Mouse (Mus musculus): ENCODE results near the gene Gm14403.
"Not testable (repeated sequence)": the region's sequence is repeated elsewhere in the genome, so short reads cannot be mapped to it uniquely, and the experiment has no call there.

The Gm14403 gene

DNA sequence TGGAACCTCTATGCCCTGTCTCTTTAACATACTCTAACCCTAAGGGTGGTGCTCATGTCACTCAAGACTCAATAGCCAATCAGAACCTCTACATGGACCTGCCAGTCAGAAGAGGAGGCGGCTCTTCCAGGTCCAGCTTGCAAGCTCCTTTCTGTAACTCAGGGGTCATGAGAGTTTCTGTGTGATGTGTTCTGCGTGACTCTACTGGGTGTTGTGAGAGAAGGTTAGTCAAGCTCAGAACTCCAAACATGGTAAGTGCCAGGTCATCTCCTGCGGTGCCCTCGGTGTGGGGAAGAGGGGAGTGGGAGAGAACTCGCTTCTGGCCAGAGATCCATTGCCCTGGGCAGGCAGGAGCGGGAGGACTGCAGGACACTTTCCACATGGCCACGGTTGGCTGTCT, at the start of gene Gm14403:
TSS of gene Gm14403 (plus strand) at position 149 of the 400 bp plus-strand sequence.
- peak; percentile 36 for DNase-seq

DNA sequence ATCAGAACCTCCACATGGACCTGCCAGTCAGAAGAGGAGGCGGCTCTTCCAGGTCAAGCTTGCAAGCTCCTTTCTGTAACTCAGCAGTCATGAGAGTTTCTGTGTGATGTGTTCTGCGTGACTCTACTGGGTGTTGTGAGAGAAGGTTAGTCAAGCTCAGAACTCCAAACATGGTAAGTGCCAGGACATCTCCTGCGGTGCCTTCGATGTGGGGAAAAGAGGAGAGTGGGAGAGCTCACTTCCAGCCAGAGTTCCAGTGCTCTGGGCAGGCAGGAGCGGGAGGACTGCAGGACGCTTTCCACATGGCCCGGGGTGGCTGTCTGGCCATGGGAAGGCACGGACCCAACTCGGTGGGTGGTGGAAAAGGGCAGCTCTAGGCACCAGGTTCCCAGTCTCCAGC, 33.3 kb upstream of the Gm14403 start, which contains the start of gene Zfp970:
TSS of gene Zfp970 (plus strand) at position 58 of the 400 bp plus-strand sequence.
- DNase-seq = peak; percentile 20

DNA sequence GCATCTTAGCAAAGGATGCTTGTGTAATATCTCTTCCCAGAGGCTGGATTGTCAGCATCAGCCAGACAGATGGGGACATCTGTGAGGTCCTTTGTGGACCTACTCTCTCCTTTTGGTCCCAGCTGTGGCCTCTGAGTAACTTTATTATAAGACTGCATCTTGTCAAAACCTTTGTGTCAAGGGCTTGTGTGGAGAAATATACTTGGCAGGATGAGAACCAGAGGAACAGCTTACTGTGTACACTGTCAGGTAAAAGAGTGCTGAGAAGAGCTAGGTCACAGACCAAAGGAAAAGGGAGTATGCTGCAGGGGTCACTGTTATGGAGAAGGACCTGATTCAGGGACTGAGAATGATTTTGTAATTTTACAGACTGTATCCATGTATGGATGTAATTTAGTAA, 29.8 kb upstream of the Gm14403 start:
- not testable (repeated sequence) for DNase-seq

DNA sequence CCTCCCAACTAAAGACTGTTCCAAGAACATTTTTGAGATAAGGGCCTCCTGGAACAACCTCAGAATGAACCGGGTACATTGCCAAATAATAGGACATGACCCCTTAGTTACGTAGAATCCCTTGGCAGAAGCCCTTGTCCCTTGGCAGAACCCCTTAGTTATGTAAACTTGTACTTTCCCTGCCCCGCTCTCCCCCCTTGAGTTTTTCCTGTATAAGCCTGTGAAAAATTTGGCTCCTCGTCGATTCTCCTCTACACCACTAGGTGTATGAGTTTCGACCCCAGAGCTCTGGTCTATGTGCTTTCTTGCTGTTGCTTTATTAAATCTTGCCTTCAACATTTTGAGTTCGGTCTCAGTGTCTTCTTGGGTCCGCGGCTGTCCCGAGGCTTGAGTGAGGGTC, 25.8 kb upstream of the Gm14403 start:
- not testable (repeated sequence) for DNase-seq

DNA sequence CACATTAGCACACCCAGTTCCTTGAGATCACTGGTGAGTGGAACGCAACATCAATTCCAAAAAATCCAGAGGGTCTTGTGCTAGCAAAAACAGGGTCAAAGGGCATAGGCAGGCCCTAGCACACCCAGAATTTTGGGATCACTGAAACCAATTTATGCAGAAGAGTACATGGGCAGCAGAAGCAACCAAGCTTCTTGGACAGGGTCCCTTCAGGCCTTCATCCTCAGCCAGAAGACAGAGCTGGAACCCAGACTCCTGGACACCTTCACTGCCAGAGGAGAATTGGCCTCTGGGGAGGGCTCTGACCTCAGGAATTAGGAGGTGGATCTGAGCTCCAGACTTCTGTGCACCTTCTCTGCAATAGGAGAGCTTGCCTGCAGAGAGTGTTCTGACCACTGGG, 16.0 kb upstream of the Gm14403 start:
- DNase-seq = not testable (repeated sequence)

DNA sequence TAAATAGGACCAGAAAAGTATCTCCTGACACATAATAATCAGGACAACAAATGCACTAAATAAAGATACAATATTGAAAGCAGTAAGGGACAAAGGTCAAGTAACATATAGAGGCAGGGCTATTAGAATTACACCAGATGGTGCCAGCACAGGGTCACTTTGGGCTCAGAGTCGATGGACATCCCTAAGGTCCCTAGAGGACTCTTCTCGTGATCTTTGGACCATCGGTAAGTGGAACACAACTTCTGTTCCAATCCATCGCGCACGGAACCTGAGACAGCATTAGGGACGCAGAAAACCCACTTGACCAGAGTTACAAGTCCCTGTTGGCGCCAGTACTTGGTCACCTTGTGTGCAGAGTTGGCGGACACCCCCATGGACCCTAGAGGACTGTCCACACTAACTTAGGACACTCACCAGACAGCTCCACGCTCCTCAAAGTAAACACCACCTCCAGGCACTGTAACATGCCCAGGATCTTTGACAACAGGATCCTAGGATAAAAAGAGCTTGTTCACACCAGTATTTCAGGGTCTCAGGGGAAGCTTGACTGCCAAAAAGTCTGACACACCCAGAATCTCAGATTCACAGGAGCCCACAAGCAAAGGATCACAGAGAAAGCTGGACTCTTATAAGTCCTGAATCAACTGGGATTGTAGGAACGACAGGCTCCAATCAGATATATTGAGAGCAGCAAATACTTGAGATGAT, 14.6 kb upstream of the Gm14403 start:
- not testable (repeated sequence) for DNase-seq

DNA sequence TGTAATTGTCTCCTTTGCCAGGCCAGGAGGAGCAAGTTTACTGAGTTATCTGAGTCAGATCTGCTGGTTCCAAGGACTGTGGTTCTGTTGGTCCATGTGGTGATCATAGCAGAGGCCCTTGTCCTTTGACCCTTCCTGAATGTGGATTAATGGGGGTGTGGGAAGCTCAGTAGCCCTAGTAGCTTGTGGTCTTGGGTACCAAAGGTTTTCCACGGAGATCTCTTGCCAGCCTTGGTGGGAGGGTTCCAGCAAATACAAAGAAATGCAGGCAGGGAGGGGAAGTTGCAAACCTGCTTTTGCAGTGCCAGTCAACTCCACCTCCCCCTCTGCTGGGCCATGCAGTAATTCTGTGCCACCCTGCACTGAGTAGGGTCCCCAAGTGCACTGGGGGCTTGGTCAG, 1.2 kb downstream of the Gm14403 start:
- DNase-seq = not testable (repeated sequence)

DNA sequence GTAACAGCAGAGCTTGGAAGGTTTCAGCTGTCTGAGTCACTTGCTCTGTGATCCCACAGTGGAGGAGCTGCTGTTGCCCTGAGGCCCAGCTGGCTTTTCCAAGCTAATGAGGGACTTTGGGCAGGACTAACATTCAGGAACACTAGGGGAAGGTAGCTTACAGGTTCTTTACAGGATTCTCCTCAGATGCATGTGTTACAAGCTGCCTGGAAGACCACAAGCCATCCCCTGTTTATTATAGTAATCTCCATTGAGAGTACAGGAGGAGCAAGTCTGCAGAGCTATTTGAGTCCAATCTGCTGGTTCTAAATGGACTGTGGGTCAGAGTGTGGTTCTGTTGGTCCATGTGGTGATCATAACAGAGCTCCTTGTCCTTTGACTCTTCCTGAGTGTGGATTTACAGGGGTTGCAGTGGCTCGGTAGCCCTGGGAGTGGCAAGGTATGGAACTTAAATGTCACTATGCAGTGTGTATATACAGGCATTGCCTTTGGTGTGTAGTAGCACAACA, 7.2 kb downstream of the Gm14403 start:
- not testable (repeated sequence) for DNase-seq

DNA sequence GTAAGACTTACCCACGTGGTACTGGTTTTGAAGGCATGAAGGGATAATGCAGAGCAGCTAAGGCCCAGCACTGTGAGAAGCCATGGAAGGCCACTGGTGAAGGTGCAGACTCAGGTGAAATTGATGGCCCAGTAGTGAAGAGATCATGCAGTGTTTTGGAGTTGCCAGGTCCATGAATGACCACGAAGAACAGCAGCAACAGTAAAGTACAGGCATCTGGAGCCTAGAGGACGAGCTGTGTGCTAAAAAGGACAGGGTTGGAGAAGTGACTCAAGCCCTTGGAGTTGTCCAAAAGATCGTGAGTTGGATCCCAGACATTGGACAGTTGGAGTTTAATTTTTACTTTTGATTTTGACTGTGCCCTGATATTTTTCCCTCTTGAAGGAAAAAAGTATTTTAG, 13.4 kb downstream of the Gm14403 start:
- DNase-seq = not testable (repeated sequence)

DNA sequence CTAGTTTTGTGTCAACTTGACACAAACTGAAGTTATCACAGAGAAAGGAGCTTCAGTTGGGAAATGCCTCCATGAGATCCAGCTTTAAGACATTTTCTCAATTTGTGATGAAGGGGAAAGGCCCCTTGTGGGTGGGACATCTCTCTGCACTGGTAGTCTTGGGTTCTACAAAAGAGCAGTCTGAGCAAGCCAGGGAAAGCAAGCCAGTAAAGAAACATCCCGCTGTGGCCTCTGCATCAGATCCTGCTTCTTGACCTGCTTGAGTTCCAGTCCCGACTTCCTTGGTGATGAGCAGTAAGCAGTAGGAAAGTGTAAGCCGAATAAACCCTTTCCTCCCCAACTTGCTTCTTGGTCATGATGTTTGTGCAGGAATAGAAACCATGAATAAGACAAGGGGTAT, 14.0 kb downstream of the Gm14403 start:
- not testable (repeated sequence) for DNase-seq

DNA sequence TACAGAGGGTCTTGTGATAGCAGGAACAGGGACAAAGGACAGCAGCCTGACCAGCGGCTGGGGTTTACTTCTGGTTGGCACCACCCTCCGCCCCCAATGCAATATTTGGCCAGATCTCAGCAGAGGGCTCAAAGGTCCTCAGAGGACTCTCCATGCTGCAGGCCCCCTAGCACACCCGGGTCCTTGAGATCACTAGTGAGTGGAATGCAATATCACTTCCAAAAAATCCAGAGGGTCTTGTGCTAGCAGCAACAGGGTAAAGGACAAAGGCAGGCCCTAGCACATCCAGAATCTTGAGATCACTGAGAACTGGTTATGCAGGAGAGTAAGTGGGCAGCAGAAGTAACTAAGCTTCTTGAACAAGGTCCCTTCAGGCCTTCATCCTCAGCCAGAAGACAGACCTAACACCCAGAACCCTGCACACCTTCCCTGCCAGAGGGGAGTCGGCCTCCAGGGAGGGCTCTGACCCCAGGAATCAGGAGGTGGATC, 16.0 kb downstream of the Gm14403 start:
- DNase-seq = not testable (repeated sequence)

DNA sequence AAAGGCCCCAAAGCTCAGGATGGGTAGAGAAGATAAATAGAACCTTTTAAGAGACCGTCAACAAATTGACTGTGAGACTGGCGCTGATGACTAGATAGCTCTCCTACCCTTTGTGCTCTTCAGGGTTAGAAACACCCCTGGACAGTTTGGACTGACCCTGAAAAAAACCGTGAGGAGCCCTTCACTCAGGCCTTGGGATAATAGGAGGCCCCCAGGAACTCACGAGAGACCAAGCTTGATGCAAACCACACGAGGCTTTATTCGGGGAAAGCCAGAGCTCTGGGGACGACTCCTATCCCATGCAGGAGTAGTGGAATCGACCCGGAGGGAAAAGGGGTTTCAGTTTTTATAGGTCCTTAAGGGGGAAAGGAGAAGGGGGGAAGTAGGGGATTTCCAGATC, 19.7 kb downstream of the Gm14403 start:
- not testable (repeated sequence) for DNase-seq

DNA sequence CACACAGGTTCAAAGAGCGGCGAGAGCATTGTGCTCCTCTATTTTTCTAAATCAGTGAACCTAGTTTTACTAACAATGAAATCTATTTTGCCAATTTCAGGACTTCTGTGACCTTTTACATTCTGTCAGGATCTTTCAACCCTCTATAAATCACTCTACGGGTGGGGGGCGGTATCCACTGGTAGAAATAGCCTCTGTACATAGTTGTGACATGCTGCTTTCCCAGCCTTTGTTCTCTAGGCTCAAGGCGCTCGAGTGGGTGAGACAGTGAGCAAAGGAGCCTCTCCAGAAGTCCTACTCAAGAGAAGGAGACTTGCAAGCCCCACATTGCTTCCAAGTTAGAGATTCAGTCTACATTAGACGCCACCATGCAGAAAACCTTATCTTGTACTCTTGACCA, 20.3 kb downstream of the Gm14403 start:
- not testable (repeated sequence) for DNase-seq

DNA sequence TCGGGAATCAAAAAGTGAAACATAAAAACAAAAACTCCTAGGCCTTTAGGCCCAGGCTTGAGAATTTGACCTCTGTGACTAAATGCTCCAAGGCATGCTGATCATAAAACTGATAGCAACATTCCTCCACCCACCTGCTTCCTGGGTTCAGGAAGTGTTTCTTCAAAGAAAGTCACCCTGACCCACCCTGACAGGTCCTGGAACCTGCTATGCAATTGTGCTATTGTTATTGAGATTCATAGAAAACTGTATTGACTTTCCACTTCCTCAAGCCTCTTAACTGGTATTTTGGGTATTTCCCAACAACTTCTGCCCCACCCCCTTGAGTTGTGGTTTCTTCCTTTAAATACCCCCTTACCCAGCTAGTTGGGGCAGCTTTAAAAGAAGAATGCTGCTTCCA, 20.9 kb downstream of the Gm14403 start:
- not testable (repeated sequence) for DNase-seq

DNA sequence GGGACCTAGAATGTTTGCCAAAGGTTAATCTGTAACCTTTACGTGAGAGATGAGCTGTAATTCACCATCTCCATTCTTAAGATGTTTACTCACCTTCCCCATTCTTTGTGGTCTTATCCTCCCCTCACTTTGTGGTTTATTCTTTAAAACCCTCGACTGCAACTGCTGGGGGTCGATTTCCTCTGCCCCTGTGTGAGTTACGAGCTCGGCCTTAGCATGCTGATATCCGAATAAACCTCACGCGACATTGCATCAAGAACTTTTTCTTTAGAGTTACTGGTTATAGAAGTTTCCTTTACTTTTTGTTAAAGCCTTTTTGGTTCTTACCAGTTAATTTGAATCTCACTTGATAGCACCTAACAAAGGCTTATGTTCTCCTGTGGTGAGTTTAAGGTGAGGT, 22.0 kb downstream of the Gm14403 start:
- DNase-seq = no peak

DNA sequence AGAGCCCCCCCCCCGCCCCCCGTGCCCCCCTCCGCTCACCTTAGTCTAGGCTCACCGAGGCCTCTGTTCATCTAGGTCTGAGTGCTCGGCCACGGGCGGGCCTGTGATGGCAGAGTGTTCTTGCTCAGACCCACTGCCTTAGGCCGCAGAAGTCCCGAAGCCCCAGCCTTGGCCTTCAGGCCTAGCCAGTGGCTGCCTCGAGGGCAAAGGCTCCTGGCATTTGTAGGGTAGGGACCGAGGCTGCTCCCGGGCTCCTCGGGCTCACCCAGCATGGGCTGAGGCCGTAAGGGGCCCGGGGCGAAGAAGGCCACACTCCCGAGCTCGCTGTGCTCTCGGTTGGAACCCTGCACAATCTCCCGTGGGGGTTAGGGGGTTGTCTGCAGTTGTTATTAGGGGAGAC, 25.0 kb downstream of the Gm14403 start:
- DNase-seq = no peak

DNA sequence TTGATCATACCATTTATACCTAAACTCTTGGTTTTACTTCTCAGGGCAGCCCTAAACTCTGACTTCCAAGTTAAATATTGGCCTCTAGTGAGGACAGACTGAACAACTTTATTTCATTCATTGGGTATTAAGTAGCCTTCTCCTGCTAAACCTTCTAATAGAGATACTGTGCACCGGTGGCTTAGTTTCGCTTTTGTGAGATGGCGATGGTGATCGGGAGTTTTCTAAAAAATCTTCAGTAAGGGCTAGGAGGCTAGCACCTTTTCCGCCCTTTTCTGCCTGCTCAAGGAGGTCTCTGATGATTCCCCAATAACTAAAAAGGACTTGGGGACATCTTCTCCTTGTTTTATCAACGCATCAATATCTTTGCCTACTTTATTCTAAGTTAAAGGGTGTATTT, 25.7 kb downstream of the Gm14403 start:
- not testable (repeated sequence) for DNase-seq

DNA sequence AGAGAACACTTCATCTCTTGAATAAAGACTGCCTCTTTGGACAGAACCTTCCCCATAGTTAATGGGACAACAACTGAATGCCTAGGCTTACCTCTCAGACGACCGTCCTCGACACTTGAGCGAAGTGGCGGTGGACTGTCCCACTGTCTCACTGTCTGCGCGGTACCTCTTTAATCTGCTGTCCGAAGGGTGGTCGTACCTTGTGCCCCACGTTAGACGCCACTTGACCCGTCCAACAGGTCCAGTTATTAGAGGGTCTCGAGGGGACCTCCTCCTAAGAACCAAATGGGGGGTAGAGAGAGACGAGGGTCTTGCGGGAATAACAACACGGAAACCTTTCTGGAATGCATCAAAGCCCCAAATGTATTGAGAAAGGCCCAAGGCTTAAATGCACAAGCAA, 26.2 kb downstream of the Gm14403 start:
- DNase-seq = not testable (repeated sequence)

DNA sequence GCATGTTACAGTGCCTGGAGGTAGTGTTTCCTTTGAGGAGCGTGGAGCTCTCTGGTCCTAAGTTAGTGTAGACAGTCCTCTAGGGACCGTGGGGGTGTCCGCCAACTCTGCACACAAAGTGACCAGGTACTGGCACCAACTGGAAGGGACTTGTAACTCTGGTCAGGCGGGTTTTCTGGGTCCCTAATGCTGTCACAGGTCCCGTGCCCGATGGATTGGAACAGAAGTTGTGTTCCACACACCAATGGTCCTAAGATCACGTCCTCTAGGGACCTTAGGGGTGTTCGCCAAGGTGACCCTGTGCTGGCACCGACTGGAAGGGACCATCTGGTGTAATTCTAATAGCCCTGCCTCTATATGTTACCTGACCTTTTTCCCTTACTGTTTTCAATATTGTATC, 37.9 kb downstream of the Gm14403 start:
- no peak for DNase-seq

DNA sequence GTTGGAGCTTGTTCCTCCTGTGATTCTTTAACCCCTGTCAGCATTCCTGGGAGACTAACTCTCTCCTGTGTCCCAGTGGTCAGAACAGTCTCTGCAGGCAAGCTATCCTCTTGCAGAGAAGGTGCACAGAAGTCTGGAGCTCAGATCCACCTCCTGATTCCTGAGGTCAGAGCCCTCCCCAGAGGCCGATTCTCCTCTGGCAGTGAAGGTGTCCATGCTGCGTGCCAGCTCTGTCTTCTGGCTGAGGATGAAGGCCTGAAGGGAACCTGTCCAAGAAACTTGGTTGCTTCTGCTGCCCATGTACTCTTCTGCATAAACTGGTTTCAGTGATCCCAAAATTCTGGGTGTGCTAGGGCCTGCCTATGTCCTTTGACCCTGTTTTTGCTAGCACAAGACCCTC, 39.1 kb downstream of the Gm14403 start:
- DNase-seq = not testable (repeated sequence)

DNA sequence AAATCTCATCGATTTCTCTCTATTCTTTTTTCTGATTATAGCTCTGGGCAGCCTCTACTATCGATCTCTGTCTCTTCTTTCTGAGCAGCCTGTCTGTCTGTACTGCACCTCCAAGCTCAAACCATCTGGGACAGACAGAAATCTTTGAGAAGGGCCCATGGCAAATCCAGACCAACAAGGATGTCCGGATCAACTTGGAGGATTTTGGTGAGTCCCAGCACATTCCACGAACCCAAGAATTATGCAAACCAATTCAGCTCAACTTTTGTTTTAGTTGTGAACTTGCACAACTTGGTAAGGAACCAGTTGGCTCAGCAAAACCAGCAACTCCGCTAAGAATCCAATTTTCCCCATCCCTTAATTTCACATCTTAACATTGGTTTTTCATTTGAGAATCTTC, 39.7 kb downstream of the Gm14403 start:
- DNase-seq = not testable (repeated sequence)

DNA sequence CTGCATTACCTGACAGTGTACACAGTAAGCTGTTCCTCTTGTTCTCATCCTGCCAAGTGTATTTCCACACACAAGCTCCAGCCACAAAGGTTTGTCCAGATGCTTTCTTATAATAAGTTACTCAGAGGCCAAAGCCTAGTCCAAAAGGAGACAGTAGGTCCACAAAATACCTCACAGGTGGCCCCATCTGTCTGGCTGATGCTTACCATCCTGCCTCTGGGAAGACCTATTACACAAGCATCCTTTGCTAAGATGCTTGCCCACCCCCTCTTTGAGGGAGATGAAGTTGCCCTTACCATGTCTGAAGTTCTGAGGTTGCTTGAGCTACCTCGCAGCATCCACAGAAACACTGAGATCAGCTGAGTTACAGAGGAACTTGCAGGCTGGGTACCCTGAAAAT, 57.2 kb downstream of the Gm14403 start:
- not testable (repeated sequence) for DNase-seq
